Mouse (Mus musculus): ENCODE results near the gene Ppp1r35.

Gene Ppp1r35

GRCm38 (mm10) chr5:137826421-137826820 lies 47.8 kb downstream of the Ppp1r35 start:
- no peak for DNase-seq (ENCODE audit: low spot score)

- DNase-seq (ENCODE audit: low spot score): no peak
Measured at GRCm38 (mm10) chr5:137828694-137829093, 50.0 kb downstream of the Ppp1r35 start.

Measured in ovary, postnatal 36 days (tissue).